Mouse (Mus musculus) kidney, embryonic 15.5 days (tissue): ENCODE data around the gene Colgalt1. TPM values are rescaled to one million over a fixed set of nuclear protein-coding genes. Genes with fewer than 3 reads are reported as not detected.

ENCODE experiments used
- ATAC-seq: fragments of 200-750 bp; cut with Nextera tagmentation; replicated peaks from 2 replicates; pipeline ENCODE4 v1.8.0; 2017; ENCODE audit warnings: moderate TSS enrichment; ENCODE audit not compliant: low FRiP score
- H3K27ac ChIP-seq: fragments of 300-500 bp; sonication (generic); 2 replicates; pipeline ENCODE4 v1.5.1; 2015; ENCODE audit warnings: mild to moderate bottlenecking, inconsistent platforms
- H3K27me3 ChIP-seq: fragments of 300-500 bp; sonication (generic); 2 replicates; pipeline ENCODE4 v1.6.1; 2015; ENCODE audit warnings: inconsistent platforms
- H3K36me3 ChIP-seq: fragments of 300-500 bp; sonication (generic); 2 replicates; pipeline ENCODE4 v1.6.1; 2015; ENCODE audit warnings: inconsistent platforms
- H3K4me1 ChIP-seq: fragments of 300-500 bp; sonication (generic); 2 replicates; pipeline ENCODE4 v1.6.1; 2015; ENCODE audit warnings: inconsistent platforms
- H3K4me2 ChIP-seq: fragments of 300-500 bp; sonication (generic); 2 replicates; pipeline ENCODE4 v1.6.1; 2015; ENCODE audit warnings: moderate library complexity, mild to moderate bottlenecking, inconsistent platforms
- H3K4me3 ChIP-seq: fragments of 300-500 bp; sonication (generic); replicated peaks from 2 replicates; pipeline ENCODE4 v1.5.1; 2015; ENCODE audit warnings: mild to moderate bottlenecking, inconsistent platforms
- H3K9ac ChIP-seq: fragments of 300-500 bp; sonication (generic); 2 replicates; pipeline ENCODE4 v1.6.1; 2015; ENCODE audit warnings: mild to moderate bottlenecking, inconsistent platforms
- H3K9me3 ChIP-seq: fragments of 300-500 bp; sonication (generic); replicated peaks from 2 replicates; pipeline ENCODE4 v1.6.1; 2016; ENCODE audit warnings: inconsistent platforms
- WGBS: fragments of 180-500 bp; shearing (Covaris S2); methylation state at CpG from one replicate; pipeline ENCODE4 v1.1.7; 2015; ENCODE audit warnings: mixed read lengths; 5-methylcytosine and 5-hydroxymethylcytosine counted together
- polyA plus RNA-seq: library from polyadenylated mRNA; unstranded; fragments of >200 nt; fragmentation: Nextera tagmentation; extraction: Ambion mirVana; gene quantifications from 2 replicates; pipeline ENCODE4 v1.2.1, GENCODE M21; 2015

The Colgalt1 gene
- polyA plus RNA-seq, 1 experiment from 2014 or later: 78.0 TPM

DNA sequence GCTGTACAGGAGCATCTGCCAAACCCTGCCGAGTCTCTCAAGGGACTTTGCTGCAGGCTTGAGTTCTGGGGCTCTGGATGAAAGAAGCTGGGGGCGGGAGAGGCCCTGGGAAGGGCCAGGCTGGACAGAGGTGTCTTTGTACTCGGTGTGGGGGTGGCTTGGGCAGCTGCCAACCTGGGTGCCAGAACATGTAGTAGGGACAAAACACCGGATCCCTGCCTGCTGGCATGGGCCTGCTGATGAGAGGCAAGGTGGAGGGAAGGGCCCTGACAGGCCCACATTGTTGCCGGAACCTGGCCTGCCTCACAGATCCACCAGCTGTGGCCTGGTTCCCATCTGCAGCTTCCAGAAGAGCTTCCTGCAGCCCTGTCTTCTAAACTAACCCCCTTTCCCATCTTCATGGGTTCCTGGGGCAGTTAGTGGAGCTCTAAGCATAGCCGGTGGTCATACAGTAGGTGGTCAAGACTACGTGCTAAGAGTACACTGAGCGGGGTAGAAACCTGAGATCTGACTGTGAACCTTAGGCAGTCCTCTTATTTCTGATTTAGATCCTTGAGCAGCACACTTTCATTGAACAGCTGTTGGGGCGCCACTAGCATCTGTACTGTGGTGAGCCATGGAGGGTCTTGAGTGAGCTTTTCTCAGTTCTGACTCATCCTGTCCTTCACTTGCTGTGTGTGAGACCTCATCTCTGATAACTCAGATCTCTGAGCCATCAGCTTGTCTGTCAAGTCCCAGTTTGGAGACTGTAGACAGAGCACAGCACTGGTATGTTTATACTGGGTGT lies 37.8 kb upstream of the Colgalt1 start:
- Histone ChIP-seq H3K9ac (no peak overlapping the region), H3K36me3 (no peaks in the 10 kb centered on the region), H3K4me2 (no peak overlapping the region), H3K4me1 (peaks cover 29% of the 10 kb centered on the region), H3K9me3 (no peaks in the 10 kb centered on the region), H3K4me3 (no peak overlapping the region), H3K27me3 (no peaks in the 10 kb centered on the region), H3K27ac (peak overlapping the region; percentile 48; the same call in 1 of the 2 replicates)
- no peak for ATAC-seq
- WGBS: 78% methylated on average over 9 of the region's 9 CpGs

DNA sequence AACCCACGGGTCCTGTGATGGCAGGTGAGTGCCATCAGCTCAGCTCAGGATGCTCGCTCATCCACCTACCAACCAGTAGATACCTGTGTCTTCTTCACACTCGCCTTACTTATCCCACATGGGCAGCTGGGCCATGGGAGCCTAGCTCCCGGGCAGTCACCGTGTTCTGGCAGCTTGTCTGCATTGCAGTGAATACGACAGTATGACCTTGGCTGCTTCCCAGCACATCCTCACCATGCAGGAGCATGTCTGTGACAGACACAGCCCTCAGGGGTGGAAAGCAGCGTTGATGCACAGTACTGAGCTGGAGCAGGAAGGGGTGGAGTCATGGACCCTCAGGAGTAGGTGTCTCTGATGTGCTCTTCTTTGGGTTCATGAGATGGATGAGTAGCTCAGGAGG lies 36.4 kb upstream of the Colgalt1 start:
- Histone ChIP-seq H3K27ac (no peak overlapping the region), H3K4me1 (peaks cover 15% of the 10 kb centered on the region), H3K4me3 (no peak overlapping the region), H3K9ac (no peak overlapping the region), H3K4me2 (no peak overlapping the region), H3K9me3 (no peaks in the 10 kb centered on the region), H3K36me3 (no peaks in the 10 kb centered on the region), H3K27me3 (no peaks in the 10 kb centered on the region)
- no peak for ATAC-seq
- WGBS: 81% methylated on average over 7 of the region's 7 CpGs

DNA sequence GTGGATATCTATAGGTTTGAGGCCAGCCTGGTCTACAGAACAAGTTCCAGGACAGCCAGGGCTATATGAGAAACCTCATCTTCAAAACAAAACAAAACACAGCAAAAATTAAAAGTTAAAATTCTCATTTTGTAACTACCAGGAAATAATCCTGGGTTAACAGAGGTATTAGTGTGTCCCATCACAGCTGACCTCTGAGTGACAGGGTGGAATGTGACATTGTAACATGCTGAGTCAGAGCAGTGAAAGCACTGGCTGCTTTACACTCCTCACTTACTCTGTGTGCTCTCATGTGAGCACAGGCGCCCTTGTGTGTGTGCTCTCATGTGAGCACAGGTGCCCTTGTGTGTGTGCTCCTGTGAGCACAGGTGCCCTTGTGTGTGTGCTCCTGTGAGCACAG lies 35.8 kb upstream of the Colgalt1 start:
- ATAC-seq: no peak

DNA sequence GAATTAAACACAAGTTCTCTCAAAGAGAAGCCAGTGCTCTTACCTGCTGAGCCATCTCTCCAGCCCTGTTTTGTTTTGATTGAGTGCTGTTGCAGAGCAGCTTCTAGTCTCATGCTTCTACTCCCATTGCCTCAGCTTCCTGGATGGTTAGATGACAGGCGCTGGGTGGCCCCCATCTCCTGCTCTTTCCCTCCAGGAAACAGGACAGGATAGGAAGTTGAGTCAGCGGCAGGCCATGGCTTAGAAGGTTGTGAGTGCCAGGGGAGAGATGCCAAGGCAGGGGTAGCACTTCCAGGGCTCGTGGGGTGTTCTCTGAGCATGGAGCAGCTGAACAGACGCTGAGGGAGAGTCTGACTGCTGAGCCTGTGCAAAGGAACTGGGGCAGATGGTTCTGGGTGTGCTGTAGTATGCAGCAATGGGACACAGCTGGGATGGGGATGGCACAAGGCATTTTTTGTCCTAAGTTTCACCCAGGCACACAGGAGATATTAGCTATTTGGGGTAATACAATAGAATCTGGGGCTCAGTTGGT lies 32.9 kb upstream of the Colgalt1 start:
- Histone ChIP-seq H3K9ac (no peak overlapping the region), H3K27me3 (no peaks in the 10 kb centered on the region), H3K4me3 (no peak overlapping the region), H3K4me1 (peaks cover 4% of the 10 kb centered on the region; the same call in 1 of the 2 replicates), H3K27ac (no peak overlapping the region), H3K4me2 (no peak overlapping the region), H3K9me3 (no peaks in the 10 kb centered on the region), H3K36me3 (peaks cover 18% of the 10 kb centered on the region)
- no peak for ATAC-seq
- whole genome bisulfite sequencing: 68% methylated on average over 4 of the region's 4 CpGs

More for the DNA sequence above, 35.8 kb upstream of the Colgalt1 start:
- no peak overlapping the region for H3K27ac ChIP-seq
- H3K4me1 ChIP-seq: peaks cover 15% of the 10 kb centered on the region
- no peak overlapping the region for H3K9ac ChIP-seq
- no peaks in the 10 kb centered on the region for H3K27me3 ChIP-seq
- 70% methylated on average over 1 of the region's 1 CpGs for WGBS
- no peak overlapping the region for H3K4me2 ChIP-seq
- no peak overlapping the region for H3K4me3 ChIP-seq
- no peaks in the 10 kb centered on the region for H3K9me3 ChIP-seq
- H3K36me3 ChIP-seq: no peaks in the 10 kb centered on the region

DNA sequence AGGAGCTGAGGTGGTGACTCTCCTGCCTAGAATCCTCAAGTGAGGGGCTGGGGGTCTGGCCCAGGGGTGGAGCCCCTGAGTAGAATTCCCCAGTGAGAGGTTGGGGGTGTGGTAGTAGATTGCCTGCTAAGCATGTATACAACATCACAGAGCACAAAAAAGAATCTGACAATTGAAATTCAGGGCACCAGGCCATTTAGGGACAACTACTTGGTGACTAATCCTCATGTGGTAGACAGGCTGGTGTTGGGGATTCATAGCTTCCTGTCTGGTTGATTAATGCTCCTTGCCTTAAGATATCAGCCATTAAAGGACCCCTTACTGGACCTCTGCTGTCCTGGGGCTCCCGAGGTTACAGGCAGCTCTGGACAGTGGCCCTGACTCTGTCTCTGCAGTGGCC lies 31.8 kb upstream of the Colgalt1 start:
- Histone ChIP-seq H3K27me3 (no peaks in the 10 kb centered on the region), H3K27ac (no peak overlapping the region), H3K4me1 (no peaks in the 10 kb centered on the region), H3K4me2 (no peak overlapping the region), H3K9ac (no peak overlapping the region), H3K36me3 (peaks cover 21% of the 10 kb centered on the region), H3K9me3 (no peaks in the 10 kb centered on the region), H3K4me3 (no peak overlapping the region)
- ATAC-seq: no peak
- WGBS: 67% methylated on average over 1 of the region's 1 CpGs

GRCm38 (mm10) chr8:71579476-71579875 lies 31.3 kb upstream of the Colgalt1 start:
- Histone ChIP-seq H3K27me3 (no peaks in the 10 kb centered on the region), H3K4me1 (no peaks in the 10 kb centered on the region), H3K4me3 (no peak overlapping the region), H3K4me2 (no peak overlapping the region), H3K27ac (no peak overlapping the region), H3K9me3 (no peaks in the 10 kb centered on the region), H3K9ac (no peak overlapping the region), H3K36me3 (peaks cover 25% of the 10 kb centered on the region)
- no peak for ATAC-seq
- WGBS: 88% methylated on average over 14 of the region's 14 CpGs

DNA sequence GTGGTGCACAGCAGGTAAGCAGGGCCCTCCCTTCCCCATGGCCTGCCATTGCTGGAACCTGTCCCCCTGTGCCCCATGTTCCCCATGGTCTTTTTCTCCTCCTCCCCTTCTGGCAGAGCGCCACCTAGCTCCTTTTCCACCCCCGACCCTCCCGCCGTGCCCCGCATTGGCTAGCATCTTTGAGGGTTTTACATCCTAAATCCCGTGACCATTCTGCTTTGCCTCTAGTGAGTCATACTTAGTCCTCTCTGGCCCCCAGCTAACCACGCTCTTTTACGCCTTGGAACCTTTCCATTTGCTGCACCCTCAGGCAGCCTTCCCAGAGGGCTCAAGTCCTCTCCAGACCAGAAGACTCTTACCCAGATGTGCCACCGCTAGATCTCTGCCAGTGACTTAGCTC lies 30.6 kb upstream of the Colgalt1 start:
- Histone ChIP-seq H3K27me3 (no peaks in the 10 kb centered on the region), H3K4me2 (no peak overlapping the region), H3K9ac (no peak overlapping the region), H3K4me3 (no peak overlapping the region), H3K36me3 (peaks cover 33% of the 10 kb centered on the region), H3K27ac (no peak overlapping the region), H3K4me1 (no peaks in the 10 kb centered on the region), H3K9me3 (no peaks in the 10 kb centered on the region)
- ATAC-seq: no peak
- 44% methylated on average over 9 of the region's 9 CpGs for WGBS

DNA sequence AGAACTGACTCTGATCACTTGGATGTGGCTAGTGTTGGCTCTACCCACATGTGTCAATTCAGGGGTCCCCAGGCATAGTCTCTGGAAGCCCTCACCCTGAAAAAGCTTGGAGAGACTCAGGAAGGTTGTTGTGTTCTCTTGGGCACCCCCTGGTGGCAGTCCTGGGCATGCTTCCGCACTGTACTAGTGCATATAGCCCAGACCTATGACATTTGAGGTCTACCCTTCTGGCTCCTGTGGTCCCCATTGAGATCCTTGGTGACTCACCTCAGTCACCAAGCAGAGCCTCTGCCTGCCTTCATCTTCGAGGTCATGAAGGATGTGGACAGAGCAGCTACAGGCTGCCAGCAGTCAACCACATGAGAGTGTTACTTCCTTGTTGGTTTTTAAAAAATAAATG lies 23.9 kb upstream of the Colgalt1 start:
- WGBS: 73% methylated on average over 2 of the region's 2 CpGs
- H3K27ac ChIP-seq: no peak overlapping the region

GRCm38 (mm10) chr8:71588762-71589161 lies 22.0 kb upstream of the Colgalt1 start:
- Histone ChIP-seq H3K9me3 (no peaks in the 10 kb centered on the region), H3K36me3 (peaks cover 34% of the 10 kb centered on the region), H3K4me1 (peaks cover 25% of the 10 kb centered on the region), H3K27me3 (no peaks in the 10 kb centered on the region), H3K4me3 (no peak overlapping the region), H3K9ac (no peak overlapping the region), H3K4me2 (no peak overlapping the region), H3K27ac (no peak overlapping the region)
- 85% methylated on average over 3 of the region's 3 CpGs for WGBS
- ATAC-seq: no peak

More for the DNA sequence above, 23.9 kb upstream of the Colgalt1 start:
- H3K4me1 ChIP-seq: peaks cover 11% of the 10 kb centered on the region
- no peak overlapping the region for H3K4me2 ChIP-seq
- H3K4me3 ChIP-seq: no peak overlapping the region
- no peaks in the 10 kb centered on the region for H3K9me3 ChIP-seq
- no peak overlapping the region for H3K9ac ChIP-seq
- H3K27me3 ChIP-seq: no peaks in the 10 kb centered on the region
- ATAC-seq: no peak
- H3K36me3 ChIP-seq: peaks cover 36% of the 10 kb centered on the region

- no peak for ATAC-seq
- peaks cover 41% of the 10 kb centered on the region for H3K4me1 ChIP-seq
- H3K9me3 ChIP-seq: no peaks in the 10 kb centered on the region
- H3K27ac ChIP-seq: peak overlapping the region; percentile 99
- no peaks in the 10 kb centered on the region for H3K27me3 ChIP-seq
- H3K36me3 ChIP-seq: peaks cover 21% of the 10 kb centered on the region
- H3K4me2 ChIP-seq: peak overlapping the region; percentile 93
- WGBS: 24% methylated on average over 5 of the region's 5 CpGs
- peak overlapping the region; percentile 88 for H3K9ac ChIP-seq
- peak overlapping the region; percentile 76 for H3K4me3 ChIP-seq
Measured at GRCm38 (mm10) chr8:71591017-71591416, 19.8 kb upstream of the Colgalt1 start.

DNA sequence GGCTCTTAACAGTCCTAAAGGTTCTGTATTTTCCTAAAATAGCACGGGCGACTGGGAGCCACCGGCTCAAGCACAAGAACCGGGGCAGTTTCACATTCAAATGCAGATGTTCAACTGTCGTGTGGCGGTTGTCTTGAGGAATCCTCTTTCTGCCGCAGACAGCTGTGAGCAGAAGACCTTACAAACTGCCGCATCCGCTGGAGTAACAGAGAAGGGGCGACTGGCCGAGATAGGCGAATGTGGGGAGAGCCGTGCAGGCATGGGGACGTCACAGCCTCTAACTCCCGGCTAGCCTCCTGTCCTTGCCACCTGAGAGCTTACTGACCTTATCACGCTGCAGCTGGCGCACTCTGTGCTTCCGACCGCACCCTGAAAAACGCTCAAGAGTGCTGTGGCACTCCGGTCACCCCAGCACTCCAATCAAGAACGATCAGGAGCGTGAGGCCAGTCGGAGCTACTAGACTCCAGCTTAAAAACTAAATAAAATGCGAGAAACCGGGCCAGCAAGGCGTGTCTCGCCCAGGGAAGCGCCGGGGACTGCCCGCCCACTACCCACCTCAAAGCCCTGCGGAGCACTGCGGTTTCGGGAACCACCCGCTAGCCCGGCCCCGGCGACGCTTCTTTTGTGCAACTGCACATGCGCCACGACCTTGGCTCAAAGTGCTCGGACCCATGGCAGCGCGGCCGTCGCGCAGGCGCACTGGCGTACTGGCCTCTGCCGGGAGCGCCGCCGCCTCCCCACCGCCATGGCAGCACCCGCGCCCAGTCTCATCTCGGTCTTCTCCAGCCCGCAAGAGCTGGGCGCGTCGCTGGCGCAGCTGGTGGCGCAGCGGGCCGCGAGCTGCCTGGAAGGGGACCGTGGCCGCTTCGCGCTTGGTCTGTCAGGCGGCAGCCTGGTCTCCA lies 19.1 kb upstream of the Colgalt1 start, which contains the start of gene Pgls:
Gene Pgls (plus strand): TSS at position 706 of the 903 bp plus-strand sequence.
- under 1% methylated on average over 71 of the region's 71 CpGs for WGBS
- peak within 1 kb of the TSS; percentile 88 for H3K9ac ChIP-seq
- peaks cover 44% of the 10 kb centered on the region for H3K4me1 ChIP-seq
- ATAC-seq: peak; percentile 89
- H3K36me3 ChIP-seq: peaks cover 16% of the 10 kb centered on the region
- H3K4me3 ChIP-seq: peak within 1 kb of the TSS; percentile 76
- H3K27ac ChIP-seq: peak within 1 kb of the TSS; percentile 99
- H3K4me2 ChIP-seq: peak within 1 kb of the TSS; percentile 93
- H3K27me3 ChIP-seq: no peaks in the 10 kb centered on the region
- no peaks in the 10 kb centered on the region for H3K9me3 ChIP-seq
